Mouse (Mus musculus) stomach, embryonic 15.5 days (tissue): ENCODE measurements around the gene Defa35. TPM values are rescaled to one million over a fixed set of nuclear protein-coding genes. Genes with fewer than 3 reads are reported as not detected.
"Not testable (repeated sequence)": the region's sequence is repeated elsewhere in the genome, so short reads cannot be mapped to it uniquely, and the experiment has no call there.

Experiments
- ATAC-seq: fragments of 200-750 bp; cut with Nextera tagmentation; 2 replicates; pipeline ENCODE4 v1.8.0; 2017; ENCODE audit warnings: low read depth, moderate number of reproducible peaks, moderate TSS enrichment; ENCODE audit not compliant: insufficient read depth, low FRiP score
- H3K27ac ChIP-seq: fragments of 300-500 bp; sonication (generic); 2 replicates; pipeline ENCODE4 v1.5.1; 2015; ENCODE audit warnings: mild to moderate bottlenecking, inconsistent platforms
- H3K27me3 ChIP-seq: fragments of 300-500 bp; sonication (generic); replicated peaks from 2 replicates; pipeline ENCODE4 v1.6.1; 2015; ENCODE audit warnings: inconsistent platforms
- H3K36me3 ChIP-seq: fragments of 300-500 bp; sonication (generic); 2 replicates; pipeline ENCODE4 v1.6.1; 2015; ENCODE audit warnings: inconsistent platforms
- H3K4me1 ChIP-seq: fragments of 300-500 bp; sonication (generic); 2 replicates; pipeline ENCODE4 v1.6.1; 2015; ENCODE audit warnings: inconsistent platforms
- H3K4me2 ChIP-seq: fragments of 300-500 bp; sonication (generic); 2 replicates; pipeline ENCODE4 v1.6.1; 2015; ENCODE audit warnings: mild to moderate bottlenecking, inconsistent platforms
- H3K4me3 ChIP-seq: fragments of 300-500 bp; sonication (generic); replicated peaks from 2 replicates; pipeline ENCODE4 v1.5.1; 2015; ENCODE audit warnings: inconsistent platforms
- H3K9ac ChIP-seq: fragments of 300-500 bp; sonication (generic); 2 replicates; pipeline ENCODE4 v1.6.1; 2015; ENCODE audit warnings: inconsistent platforms
- H3K9me3 ChIP-seq: fragments of 300-500 bp; sonication (generic); 2 replicates; pipeline ENCODE4 v1.6.1; 2016; ENCODE audit warnings: inconsistent platforms
- WGBS: fragments of 180-500 bp; shearing (Covaris S2); methylation state at CpG from one replicate; pipeline ENCODE4 v1.1.7; 2015; 5-methylcytosine and 5-hydroxymethylcytosine counted together
- polyA plus RNA-seq: library from polyadenylated mRNA; unstranded; fragments of >200 nt; fragmentation: Nextera tagmentation; extraction: Ambion mirVana; gene quantifications from 2 replicates; pipeline ENCODE4 v1.2.1, GENCODE M21; 2015

Defa35 gene
- not detected in 2 replicates for polyA plus RNA-seq

GRCm38 (mm10) chr8:21064738-21065137 is at the start of gene Defa35:
TSS of gene Defa35 (plus strand) at chr8:21065038.
- H3K9ac ChIP-seq, H3K27me3 ChIP-seq: not testable (repeated sequence)
- WGBS, result 79% methylated on average over 1 of the region's 1 CpGs

GRCm38 (mm10) chr8:21025245-21025644 is 39.6 kb upstream of the Defa35 start, which contains the start of gene Defa21:
TSS of gene Defa21 (plus strand) at chr8:21025545.
- H3K4me3 ChIP-seq, H3K27me3 ChIP-seq, H3K36me3 ChIP-seq, H3K9me3 ChIP-seq, H3K4me1 ChIP-seq, H3K27ac ChIP-seq, H3K9ac ChIP-seq, H3K4me2 ChIP-seq, ATAC-seq: not testable (repeated sequence)
- WGBS, result no CpG with 5 or more reads among the region's 1 CpGs

More at GRCm38 (mm10) chr8:21064738-21065137, at the start of gene Defa35:
- not testable (repeated sequence) for H3K4me2 ChIP-seq, H3K9me3 ChIP-seq, H3K36me3 ChIP-seq, ATAC-seq, H3K4me3 ChIP-seq, H3K4me1 ChIP-seq, H3K27ac ChIP-seq

GRCm38 (mm10) chr8:21054747-21055146 is 10.1 kb upstream of the Defa35 start, which contains the start of gene Defa23:
TSS of gene Defa23 (plus strand) at chr8:21055047.
- H3K4me2 ChIP-seq, H3K4me3 ChIP-seq, H3K36me3 ChIP-seq, H3K4me1 ChIP-seq, H3K9me3 ChIP-seq, ATAC-seq, H3K9ac ChIP-seq, H3K27ac ChIP-seq, H3K27me3 ChIP-seq: not testable (repeated sequence)
- WGBS, result no CpG with 5 or more reads among the region's 1 CpGs

GRCm38 (mm10) chr8:21084142-21084541 is 19.3 kb downstream of the Defa35 start, which contains the start of gene Defa25:
TSS of gene Defa25 (plus strand) at chr8:21084442.
- not testable (repeated sequence) for H3K27ac ChIP-seq, H3K4me3 ChIP-seq, H3K27me3 ChIP-seq, ATAC-seq, H3K4me2 ChIP-seq, H3K9me3 ChIP-seq, H3K4me1 ChIP-seq, H3K36me3 ChIP-seq, H3K9ac ChIP-seq

GRCm38 (mm10) chr8:21093106-21093505 is 28.3 kb downstream of the Defa35 start:
- no peaks in the 10 kb centered on the region for H3K9me3 ChIP-seq
- no peak overlapping the region for H3K27ac ChIP-seq
- H3K4me2 ChIP-seq, result no peak overlapping the region
- H3K36me3 ChIP-seq, result no peaks in the 10 kb centered on the region
- WGBS, result 40% methylated on average over 4 of the region's 4 CpGs
- H3K9ac ChIP-seq, result no peak overlapping the region
- no peaks in the 10 kb centered on the region for H3K4me1 ChIP-seq
- no peak for ATAC-seq
- H3K27me3 ChIP-seq, result no peaks in the 10 kb centered on the region
- no peak overlapping the region for H3K4me3 ChIP-seq

GRCm38 (mm10) chr8:21095950-21096349 is 31.1 kb downstream of the Defa35 start, which contains the start of gene Gm14851:
TSS of gene Gm14851 (minus strand) at chr8:21096050.
- not testable (repeated sequence) for H3K27me3 ChIP-seq, H3K27ac ChIP-seq, H3K4me2 ChIP-seq, H3K4me1 ChIP-seq, ATAC-seq, H3K36me3 ChIP-seq, H3K9ac ChIP-seq, H3K4me3 ChIP-seq, H3K9me3 ChIP-seq
- 100% methylated on average over 1 of the region's 2 CpGs for WGBS

Other genes starting within 250 kb of the Defa35 start
- gene Defb33, start 172.4 kb upstream of the Defa35 start, polyA plus RNA-seq, result not detected in 2 replicates
- gene Gm15056, start 162.4 kb upstream of the Defa35 start, polyA plus RNA-seq, result not detected in 2 replicates
- not detected in 2 replicates for gene Gm6040, start 143.0 kb upstream of the Defa35 start, polyA plus RNA-seq
- gene AY761185, start 120.3 kb upstream of the Defa35 start, polyA plus RNA-seq, result not detected in 2 replicates
- gene Defa21, start 39.5 kb upstream of the Defa35 start, polyA plus RNA-seq, result not detected in 2 replicates
- gene Defa23, start 10.0 kb upstream of the Defa35 start, polyA plus RNA-seq, result not detected in 2 replicates
- not detected in 2 replicates for gene Defa25, start 19.4 kb downstream of the Defa35 start, polyA plus RNA-seq
- 0.63 TPM in 1 of 2 replicates, not detected in the other for gene Gm14851, start 31.0 kb downstream of the Defa35 start, polyA plus RNA-seq
- gene Defa30, start 69.6 kb downstream of the Defa35 start, polyA plus RNA-seq, result not detected in 2 replicates
- 0.78 TPM in 1 of 2 replicates, not detected in the other for gene Defa22, start 97.2 kb downstream of the Defa35 start, polyA plus RNA-seq
- gene Defa31, start 126.6 kb downstream of the Defa35 start, polyA plus RNA-seq, result not detected in 2 replicates
- gene Gm15293, start 136.5 kb downstream of the Defa35 start, polyA plus RNA-seq, result not detected in 2 replicates
- not detected in 2 replicates for gene Gm15292, start 184.7 kb downstream of the Defa35 start, polyA plus RNA-seq